Mouse (Mus musculus): ENCODE data around the gene Platr17. TPM values are rescaled to one million over a fixed set of nuclear protein-coding genes. Genes with fewer than 3 reads are reported as not detected.
"Not testable (repeated sequence)": the region's sequence is repeated elsewhere in the genome, so short reads cannot be mapped to it uniquely, and the experiment has no call there.

Gene Platr17
- 10 to 100 TPM in 1 of 2 experiments, 1 to 10 TPM in 1; 6.5 to 15.4 TPM for polyA plus RNA-seq (2017; shearing (Covaris generic))

DNA sequence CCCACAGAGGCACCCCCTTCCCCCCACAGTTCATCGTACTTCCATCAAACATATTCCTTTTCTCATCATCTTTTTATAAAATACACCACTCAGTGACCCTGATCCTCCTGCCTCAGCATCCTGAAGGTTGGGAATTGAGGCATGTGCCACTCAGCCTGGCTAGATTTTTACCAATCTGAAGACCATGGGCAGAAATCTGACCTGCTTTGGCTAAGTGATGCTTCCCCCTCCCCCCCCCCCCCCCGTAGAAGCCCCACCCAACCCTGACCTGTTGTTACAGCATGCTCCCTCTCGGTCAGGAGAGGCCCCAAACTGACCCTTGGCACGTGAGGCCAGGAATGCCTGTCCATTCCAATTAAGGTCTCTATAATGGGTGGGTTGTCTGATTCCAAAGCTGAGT lies at the start of gene Platr17:
Gene Platr17, plus strand, starts transcription at position 301 of the 400 bp plus-strand sequence.
- ATAC-seq: not testable (repeated sequence)

DNA sequence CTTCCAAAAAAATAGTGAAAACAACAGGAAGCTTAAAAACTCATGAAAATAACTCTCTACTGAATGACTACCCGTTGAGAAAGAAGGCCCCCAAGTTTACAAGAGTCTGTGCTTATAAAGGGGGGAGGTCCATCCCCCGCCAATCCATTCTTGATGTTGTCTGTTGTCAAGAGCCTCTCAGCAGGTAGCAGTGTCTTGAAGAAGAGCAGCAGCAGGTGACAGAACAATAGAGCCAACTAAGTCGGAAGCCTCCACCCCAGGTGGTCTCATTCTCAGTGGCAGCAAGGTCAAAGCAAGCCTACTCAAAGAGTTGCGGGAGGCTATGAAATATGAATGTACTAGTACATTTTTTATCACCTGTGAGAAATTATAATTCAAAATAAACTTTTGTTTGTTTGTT lies 47.1 kb upstream of the Platr17 start:
- no peak for ATAC-seq

DNA sequence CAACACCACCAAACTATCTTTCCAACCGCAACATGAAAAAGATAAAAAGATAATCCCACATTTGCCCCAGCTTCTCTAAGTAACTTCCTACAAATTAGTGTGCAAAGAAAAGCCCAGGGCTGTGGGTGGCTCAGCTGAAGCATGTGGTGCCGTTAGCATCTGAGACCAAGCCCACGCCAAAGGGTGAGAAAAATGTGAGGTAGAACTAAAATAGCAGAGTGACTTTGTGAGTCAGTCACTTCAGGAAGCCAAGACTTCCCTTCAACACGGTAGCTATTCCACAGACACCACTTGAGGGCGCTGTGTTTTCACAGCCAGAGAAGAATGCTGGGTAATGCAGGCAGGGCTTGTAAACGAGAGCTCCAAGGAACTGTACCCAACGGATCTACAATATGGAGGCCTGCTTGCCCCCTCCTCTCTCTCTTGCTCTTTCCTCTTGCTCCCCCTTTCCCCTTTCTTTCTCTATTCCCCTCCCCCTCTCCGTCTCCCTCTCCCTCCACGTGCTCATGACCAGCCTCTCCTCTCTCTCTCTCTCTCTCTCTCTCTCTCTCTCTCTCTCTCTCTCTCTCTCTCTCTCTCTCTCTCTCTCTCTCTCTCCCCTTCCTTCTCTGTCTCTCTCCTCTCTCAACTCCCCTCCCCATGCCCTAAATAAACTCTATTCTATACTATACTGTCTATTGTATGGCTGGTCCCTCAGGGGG lies 39.5 kb upstream of the Platr17 start:
- peak; percentile 90 for ATAC-seq

DNA sequence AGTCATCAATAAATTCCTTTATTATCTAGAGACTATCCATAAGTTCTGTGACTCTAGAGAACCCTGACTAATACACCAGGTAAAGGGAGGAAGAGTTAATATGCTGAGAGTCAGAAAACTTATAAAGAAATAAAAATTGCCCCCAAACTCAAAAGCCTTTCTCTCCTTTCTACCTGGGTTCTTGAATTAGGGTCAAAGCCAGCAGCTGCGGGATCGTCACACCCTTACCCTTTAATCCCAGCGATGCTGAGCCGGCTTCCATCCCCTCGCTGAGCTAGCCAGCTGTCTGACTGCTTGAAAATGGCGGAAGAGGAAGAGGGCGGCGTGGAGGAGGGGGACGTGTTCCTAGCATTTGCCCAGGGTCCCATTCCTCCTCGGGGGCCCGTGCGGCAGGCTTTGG lies 31.4 kb upstream of the Platr17 start, which contains the start of gene Gm7029:
Gene Gm7029, plus strand, starts transcription at position 301 of the 400 bp plus-strand sequence.
- not testable (repeated sequence) for ATAC-seq

DNA sequence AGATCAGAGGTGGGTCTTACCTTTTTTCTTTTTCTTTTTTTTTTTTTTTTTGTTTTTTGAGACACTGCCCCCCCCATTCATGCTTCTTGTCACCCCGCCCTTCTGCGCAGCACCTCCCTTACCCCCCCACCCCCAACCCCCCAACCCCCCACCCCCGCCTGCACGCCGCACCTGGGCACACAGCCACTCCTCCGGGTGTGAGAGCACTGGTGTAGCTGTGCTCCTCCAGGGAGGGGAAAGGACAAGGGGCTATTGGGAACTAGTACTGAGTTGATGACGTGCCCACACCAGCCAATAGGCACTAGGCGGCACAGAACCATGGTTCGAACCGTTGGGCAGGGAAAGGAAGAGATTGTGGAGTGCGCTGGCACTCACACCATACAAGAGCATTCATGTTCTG lies 30.5 kb upstream of the Platr17 start:
- no peak for ATAC-seq

DNA sequence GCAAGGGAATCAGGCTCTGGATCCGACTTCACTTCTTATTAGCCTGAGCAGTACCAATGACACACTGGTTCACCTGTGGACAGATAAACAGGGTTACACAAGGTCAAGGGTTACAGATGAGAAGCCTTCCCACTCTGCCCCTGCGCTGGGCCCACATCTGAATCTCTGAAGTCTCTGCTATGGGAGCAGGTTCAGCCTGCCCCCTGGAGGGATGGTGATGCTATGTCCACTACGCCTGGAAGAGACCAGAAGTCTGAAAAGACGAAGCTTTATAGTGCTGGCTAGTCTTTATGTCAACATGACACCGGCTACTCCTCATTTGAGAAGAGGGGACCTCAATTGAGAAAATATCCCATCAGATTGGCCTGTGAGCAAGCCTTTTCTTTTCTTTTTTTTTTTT lies 29.1 kb upstream of the Platr17 start:
- not testable (repeated sequence) for ATAC-seq

DNA sequence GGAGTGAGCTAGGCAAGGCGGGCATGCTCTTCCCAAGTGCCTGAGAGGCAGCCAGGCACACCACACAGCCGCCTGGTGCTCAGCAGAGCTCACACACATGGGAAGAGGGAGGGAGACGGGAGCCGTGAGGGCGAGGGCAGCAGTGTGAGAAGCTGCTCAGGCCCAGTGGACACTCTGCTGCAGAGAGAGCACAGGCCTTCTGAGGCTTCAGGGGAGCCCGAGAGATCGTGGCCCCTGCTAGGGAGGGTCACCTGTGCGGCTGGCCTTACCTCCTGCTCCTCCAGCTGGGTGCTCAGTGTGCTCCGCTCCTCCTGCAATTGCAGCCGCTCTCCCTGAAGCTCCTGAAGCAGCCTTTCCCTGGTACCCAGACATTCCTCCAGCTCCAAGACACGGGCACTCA lies 20.6 kb upstream of the Platr17 start:
- ATAC-seq: not testable (repeated sequence)

DNA sequence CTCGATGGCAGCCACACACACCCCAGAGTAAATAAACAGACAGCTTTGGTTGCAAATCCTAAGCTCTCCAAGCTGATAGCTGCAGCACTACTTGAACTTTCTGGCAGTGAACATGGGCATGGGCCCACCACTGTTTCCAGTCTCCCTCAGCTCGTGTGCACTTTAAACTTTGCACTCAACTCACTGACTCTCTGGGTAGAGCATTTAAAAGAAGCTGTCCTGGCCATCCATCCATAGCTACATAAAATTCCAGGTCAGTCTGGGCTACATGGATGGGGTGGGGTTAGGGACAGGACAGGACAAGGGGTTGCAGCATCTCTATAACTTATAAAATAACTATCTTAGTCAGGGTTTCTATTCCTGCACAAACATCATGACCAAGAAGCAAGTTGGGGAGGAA lies 17.1 kb upstream of the Platr17 start:
- ATAC-seq: not testable (repeated sequence)

DNA sequence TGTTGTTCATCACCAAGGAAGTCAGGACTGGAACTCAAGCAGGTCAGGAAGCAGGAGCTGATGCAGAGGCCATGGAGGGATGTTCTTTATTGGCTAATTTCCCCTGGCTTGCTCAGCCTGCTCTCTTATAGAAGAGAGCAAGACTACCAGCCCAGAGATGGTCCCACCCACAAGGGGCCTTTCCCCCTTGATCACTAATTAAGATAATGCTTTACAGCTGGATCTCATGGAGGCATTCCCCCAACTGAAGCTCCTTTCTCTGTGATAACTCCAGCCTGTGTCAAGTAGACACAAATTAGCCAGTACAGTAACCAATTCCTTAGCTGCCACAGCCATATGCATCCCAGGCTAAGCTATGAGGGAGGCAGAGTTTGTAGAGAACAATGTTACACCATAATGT lies 16.7 kb upstream of the Platr17 start:
- not testable (repeated sequence) for ATAC-seq

DNA sequence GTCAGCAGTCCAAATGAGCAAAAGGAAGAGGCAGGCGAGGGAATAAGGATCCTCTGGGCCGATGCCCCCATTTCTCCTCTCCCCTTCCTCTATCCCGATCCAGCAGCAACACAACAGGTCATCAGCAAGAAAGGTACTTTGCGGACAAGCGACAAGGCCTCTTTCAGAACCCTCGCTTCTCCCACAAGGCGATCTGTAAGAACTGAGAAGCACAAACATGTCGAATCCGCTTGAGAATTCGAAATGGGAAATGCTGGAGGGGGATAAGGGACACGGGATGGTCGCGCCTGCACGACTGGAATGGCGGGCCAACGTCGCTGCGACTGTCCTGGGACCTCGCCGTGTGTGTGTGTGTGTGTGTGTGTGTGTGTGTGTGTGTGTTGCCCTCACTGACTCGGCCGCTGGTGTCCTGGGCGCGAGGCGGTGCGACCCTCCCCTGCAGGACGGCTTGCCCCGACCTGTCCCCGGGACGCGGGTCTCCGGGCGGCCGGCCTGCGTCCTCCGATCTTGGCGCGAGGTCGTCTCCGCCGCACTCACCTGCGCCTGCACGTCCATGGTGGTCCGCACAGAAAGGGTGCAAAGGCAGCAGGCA lies 14.9 kb upstream of the Platr17 start:
- not testable (repeated sequence) for ATAC-seq

DNA sequence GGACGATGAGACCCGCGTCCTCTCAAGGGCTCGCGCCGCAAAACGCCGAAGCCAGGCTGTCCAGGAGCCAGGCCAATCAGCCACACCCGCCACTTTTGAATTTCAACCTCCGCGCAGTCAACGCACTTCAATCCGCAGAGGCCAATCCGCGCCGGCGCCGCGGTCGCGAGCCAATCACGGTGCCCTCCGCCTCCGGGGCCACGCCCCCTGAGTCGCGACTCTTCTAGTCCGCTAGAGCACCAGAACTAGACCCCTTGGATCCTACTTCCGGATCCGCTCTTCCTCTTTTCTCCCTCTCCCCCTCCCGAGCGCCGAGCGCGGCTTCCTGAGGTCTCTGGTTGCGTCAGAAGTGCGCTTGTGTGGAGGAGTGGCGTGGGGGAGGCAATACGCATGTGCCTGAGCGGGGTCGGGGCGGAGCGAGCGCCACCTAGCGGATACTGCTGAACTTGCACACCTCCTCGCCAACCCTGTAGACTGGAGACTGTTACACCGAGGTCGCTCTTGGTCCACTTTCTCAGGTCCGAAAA lies 14.3 kb upstream of the Platr17 start, which contains the start of gene Kifc1:
Gene Kifc1, minus strand, starts transcription at position 129 of the 527 bp plus-strand sequence.
- peak; percentile 96 for ATAC-seq

DNA sequence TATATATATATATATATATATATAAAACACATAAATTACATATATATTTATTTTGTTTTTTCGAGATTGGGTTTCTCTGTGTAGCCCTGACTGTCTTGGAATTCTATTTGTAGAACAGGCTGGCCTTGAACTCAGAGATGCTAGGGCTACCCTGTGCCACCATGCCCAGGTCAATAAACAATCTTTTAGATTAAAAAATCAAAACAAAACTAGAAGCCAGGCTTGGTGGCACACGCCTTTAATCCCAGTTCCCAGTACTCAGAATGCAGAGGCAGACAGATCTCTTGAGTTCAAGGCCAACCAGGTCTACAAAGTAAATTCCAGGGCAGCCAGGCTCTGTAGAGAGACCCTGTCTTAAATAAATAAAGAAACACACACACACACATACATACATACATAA lies 13.6 kb upstream of the Platr17 start:
- no peak for ATAC-seq

DNA sequence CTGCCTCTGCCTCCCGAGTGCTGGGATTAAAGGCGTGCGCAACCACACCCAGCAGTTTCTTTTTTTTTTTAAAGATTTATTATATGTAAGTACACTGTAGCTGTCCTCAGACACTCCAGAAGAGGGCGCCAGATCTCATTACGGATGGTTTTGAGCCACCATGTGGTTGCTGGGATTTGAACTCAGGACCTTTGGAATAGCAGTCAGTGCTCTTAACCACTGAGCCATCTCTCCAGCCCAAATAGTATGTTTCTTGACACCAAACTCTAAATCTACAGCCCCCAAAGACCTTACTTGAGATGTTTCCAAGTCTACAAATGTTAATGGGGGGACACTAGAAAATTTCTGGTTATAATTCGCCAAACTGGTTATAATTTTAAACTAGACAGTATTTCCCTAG lies 13.0 kb upstream of the Platr17 start:
- not testable (repeated sequence) for ATAC-seq

DNA sequence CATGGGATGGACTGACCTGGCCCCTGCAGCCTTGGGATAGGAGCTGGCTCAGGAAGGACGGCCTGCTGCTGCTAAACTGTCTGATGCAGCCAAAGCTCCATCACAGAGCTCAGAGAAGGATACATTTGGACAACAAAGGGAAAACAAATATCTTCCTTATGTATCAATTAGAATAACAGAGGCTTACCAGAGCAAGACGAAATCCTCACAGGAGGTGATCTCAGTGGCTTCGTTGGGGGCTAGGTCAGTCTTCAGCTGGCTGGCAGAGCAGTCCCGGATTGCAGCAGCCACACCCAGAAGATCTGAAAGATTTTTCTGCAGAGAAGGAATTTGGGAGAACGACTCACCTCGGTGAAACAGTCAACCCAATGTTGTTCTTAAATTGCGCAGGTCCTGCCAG lies 12.5 kb upstream of the Platr17 start:
- ATAC-seq: no peak

DNA sequence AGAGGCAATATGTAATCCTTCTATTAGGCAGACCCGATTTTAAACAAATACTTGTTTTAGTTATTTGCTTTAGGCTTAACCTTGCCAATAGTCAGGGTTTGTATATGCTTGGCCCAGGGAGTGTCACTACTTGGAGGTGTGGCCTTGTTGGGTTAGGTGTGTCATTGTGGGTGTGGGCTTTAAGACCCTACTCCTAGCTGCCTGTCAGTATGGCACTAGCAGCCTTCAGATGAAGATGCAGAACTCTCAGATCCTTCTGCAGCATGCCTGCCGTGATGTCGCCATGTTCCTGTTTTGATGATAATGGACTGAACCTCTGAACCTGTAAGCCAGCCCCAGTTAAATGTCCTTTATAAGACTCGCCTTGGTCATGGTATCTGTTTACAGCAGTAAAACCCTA lies 11.9 kb upstream of the Platr17 start:
- not testable (repeated sequence) for ATAC-seq

DNA sequence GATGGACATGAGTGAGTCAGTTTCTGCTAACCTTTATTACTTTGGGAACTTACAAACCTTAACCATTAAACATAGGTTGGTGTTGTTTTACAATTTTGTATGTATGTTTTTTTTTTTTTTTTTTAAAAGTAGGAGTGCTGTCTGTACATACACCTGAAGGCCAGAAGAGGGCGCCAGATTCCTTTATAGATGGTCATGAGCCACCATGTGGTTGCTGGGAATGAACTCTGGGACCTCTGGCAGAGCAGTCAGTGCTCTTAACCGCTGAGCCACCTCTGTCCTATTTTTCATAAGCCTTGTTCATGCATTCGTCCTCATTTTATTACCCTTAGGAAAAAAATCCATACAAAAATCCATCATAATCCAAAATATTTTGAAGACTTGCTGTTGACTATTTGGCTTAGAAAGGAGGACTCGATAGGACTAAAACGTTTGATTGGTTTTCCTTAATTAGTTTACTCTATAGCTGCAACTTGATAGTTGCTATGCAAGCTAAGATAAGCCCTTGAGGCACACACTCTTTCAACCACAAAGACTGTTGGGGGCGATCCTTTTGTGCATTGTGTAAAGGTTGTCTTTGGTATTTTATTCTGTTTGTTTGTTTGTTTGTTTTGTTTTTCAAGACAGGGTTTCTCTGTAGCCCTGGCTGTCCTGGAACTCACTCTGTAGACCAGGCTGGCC lies 7.7 kb upstream of the Platr17 start:
- no peak for ATAC-seq

DNA sequence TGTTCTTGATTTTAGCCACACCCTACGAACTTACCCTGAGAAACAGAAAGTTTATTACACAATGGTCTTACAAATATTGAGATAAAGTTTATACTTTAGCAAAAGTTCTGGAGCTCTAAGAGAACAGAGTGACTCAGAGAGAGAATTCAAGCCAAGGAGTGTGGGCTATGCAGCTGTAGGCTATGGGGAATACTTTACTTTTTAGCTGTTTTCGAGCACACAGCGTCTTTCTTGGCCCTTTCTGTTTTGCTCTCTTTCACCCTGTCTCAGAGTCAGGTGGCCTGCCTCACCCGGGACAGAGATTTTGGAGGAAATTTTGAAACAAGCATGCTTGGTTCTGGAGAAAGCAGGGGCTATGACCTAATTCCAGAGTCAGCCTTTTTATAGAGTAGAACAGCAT lies 6.7 kb upstream of the Platr17 start:
- not testable (repeated sequence) for ATAC-seq

DNA sequence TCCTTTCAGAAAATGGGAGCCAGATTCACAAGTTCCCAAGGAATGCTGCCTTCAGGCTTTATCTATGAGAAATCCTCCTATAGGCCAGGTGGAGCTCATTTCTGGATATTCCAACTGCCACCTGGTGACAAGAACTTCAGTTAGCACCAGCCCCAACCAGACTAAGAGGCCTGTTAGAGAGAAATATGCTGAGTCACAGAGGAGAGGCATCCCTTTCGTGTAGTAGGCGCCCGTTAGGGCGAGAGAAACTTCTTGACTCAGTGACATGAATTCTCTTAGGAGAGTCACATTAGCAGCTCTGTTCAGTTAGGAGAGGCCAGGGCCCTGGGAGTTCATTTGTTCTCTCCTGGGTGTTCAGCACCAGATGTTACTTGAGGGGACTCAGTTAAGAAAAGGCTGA lies 5.3 kb upstream of the Platr17 start:
- no peak for ATAC-seq

DNA sequence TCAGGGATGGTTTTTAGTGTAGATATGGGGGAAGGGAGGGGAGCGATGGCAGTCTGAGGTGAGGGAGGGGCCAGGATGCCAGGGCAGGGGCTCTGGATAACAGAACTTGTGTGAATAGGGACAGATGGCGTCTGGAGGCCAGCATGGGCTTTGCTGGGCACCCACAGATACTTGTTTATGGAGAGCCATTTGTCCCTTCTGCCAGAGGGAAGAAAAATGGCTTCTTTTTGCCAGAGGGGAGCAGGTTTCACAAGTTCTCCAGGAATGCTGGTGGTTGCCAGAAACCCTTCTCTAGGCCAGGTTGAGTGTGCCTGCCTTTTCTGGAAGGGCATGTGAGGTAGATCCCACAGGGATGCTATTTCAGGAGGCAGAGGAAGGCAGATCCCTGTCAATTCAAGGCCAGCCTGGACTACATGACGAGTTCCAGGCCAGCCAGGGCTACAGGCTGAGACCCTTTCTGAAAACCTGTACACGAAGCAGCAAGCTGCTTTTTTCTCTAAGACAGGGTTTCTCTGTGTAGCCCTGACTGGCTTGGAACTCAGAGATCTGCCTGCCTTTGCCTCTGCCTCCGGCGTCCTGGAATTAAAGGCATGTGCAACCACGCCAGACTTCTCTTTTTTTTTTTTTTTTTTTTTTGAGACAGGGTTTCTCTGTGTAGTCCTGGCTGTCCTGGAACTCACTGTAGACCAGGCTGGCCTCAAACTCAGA lies 4.5 kb upstream of the Platr17 start:
- ATAC-seq: no peak

DNA sequence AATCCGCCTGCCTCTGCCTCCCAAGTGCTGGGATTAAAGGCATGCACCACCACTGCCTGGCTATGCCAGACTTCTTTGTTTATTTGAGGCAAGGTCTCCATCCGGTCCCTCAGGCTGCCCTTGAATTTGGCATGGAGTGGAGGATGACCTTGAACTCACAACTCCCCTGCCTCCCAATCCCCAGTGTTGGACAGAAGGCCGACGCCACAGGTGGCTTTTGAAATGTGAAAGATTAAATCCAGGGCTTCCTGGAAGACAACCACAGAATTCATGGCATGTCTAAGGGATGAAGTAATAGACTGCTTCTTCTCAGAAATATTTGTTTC lies 4.0 kb upstream of the Platr17 start:
- ATAC-seq: no peak

DNA sequence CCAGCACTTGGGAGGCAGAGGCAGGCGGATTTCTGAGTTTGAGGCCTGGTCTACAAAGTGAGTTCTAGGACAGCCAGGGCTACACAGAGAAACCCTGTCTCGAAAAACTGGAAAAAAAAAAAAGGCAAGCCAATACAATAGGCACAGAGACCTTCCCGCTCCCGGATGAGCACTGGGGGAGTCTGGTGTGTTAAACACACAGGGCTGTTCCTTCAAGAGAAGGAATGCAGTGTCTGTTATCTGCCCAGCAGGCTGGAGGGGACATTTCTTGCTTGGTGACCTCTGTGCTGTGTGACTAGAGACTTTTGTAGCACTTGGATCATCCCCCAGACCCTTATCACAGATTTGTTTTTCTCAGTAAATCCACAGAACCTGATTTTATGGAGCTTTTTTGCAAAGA lies 3.3 kb upstream of the Platr17 start:
- no peak for ATAC-seq

DNA sequence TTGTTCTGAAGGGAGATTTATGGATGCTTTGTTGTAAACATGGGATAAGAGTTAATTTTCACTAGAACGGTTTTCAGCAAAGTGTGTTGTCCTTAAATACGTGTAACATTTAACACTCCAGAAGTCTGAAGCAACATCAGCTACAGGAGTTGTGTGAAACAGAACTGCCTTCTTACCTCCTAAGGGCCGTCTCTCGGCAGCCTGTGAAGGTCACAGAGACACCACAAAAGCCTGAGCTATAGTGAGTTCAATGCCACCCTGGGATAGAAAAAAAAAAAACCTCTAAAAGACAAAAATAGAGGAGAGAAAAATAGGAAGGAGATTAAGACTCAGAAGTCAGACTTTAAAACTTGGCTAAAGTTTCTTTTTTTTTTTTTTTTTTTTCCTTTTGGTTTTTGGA lies 2.9 kb upstream of the Platr17 start:
- ATAC-seq: no peak

DNA sequence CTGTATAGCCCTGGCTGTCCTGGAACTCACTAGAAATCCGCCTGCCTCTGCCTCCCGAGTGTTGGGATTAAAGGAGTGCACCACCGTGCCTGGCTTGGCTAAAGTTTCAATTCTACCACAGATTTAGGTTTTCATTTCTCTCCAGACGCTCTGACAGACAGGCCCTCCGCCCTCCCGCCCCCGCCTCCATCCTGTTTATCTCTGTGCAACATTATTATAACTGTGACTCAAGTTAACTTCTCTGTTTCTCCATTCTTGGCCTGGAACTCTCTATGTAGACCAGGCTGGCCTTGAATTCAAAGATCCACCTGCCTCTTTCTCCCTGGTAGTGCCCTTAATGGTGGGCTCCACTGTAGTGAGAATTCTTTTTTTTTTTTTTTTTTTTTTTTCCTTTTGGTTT lies 2.4 kb upstream of the Platr17 start:
- peak; percentile 43 for ATAC-seq
